Mouse (Mus musculus) neural tube, embryonic 11.5 days (tissue): Measurements from ENCODE around the gene Pde4c. TPM values are rescaled to one million over a fixed set of nuclear protein-coding genes. Genes with fewer than 3 reads are reported as not detected.
A peak's percentile ranks its signal among the peaks of the same experiment; 100 is the strongest.

Experiments
- ATAC-seq: fragments of 200-750 bp; cut with Nextera tagmentation; 2 replicates; pipeline ENCODE4 v1.8.0; 2017; ENCODE audit warnings: moderate number of reproducible peaks, mild to moderate bottlenecking, moderate TSS enrichment, moderate library complexity; ENCODE audit not compliant: insufficient read depth, low FRiP score, low TSS enrichment
- DNase-seq: peaks from one replicate; pipeline ENCODE4 v3.0.0-alpha.2; 2015; ENCODE audit warnings: low spot score
- H3K27ac ChIP-seq: fragments of 300-500 bp; sonication (generic); 2 replicates; pipeline ENCODE4 v1.5.1; 2014; ENCODE audit warnings: low read depth, mild to moderate bottlenecking, low read length
- H3K27me3 ChIP-seq: fragments of 300-500 bp; sonication (generic); 2 replicates; pipeline ENCODE4 v1.6.1; 2014; ENCODE audit warnings: mild to moderate bottlenecking, low read length, mixed read lengths; ENCODE audit not compliant: control insufficient read depth, insufficient read depth
- H3K36me3 ChIP-seq: fragments of 300-500 bp; sonication (generic); 2 replicates; pipeline ENCODE4 v1.6.1; 2014; ENCODE audit warnings: mild to moderate bottlenecking, low read length, moderate library complexity, mixed read lengths; ENCODE audit not compliant: control insufficient read depth, insufficient read depth
- H3K4me1 ChIP-seq: fragments of 300-500 bp; sonication (generic); 2 replicates; pipeline ENCODE4 v1.6.1; 2014; ENCODE audit warnings: low read length, mixed read lengths; ENCODE audit not compliant: control insufficient read depth, insufficient read depth
- H3K4me2 ChIP-seq: fragments of 300-500 bp; sonication (generic); 2 replicates; pipeline ENCODE4 v1.6.1; 2014; ENCODE audit warnings: low read depth, mild to moderate bottlenecking, moderate library complexity
- H3K4me3 ChIP-seq: fragments of 300-500 bp; sonication (generic); 2 replicates; pipeline ENCODE4 v1.5.1; 2014; ENCODE audit warnings: low read depth, low read length
- H3K9ac ChIP-seq: fragments of 300-500 bp; sonication (generic); 2 replicates; pipeline ENCODE4 v1.6.1; 2014; ENCODE audit warnings: mild to moderate bottlenecking, low read length
- H3K9me3 ChIP-seq: fragments of 300-500 bp; sonication (generic); 2 replicates; pipeline ENCODE4 v1.6.1; 2016; ENCODE audit warnings: low read length; ENCODE audit not compliant: control insufficient read depth
- WGBS: fragments of 180-500 bp; shearing (Covaris S2); extraction: QIAGEN DNeasy Blood & Tissue Kit; methylation state at CpG from one replicate; pipeline ENCODE4 v1.1.7; 2014; 5-methylcytosine and 5-hydroxymethylcytosine counted together
- polyA plus RNA-seq: library from polyadenylated mRNA; unstranded; fragments of >200 nt; fragmentation: Nextera tagmentation; extraction: Ambion mirVana; gene quantifications from 2 replicates; pipeline ENCODE4 v1.2.1, GENCODE M21; 2014

The Pde4c gene
- polyA plus RNA-seq, 1 experiment from 2014 or later, result 0.42 TPM

DNA sequence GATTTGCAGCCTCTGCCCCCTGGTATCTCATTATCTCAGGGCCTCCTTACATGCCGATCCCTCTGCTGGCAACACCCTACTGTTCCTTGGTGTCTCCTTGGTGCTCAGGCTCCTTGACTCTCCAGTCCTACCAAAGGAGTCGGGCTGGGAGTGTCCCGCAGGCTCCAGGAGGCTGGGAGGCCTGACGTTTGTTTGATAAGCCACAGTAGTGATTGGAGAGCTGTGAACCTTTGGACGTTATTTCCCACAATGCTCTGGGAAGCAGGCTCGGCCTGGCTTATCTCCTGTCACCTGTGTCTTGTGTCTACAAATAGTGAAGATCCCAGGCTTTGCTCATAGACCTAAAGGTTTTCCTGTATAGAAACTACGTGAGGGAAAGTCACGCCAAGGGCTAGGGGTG lies 40.5 kb downstream of the Pde4c start:
- no peaks in the 10 kb centered on the region for H3K27me3 ChIP-seq
- H3K9ac ChIP-seq, result no peak overlapping the region
- H3K27ac ChIP-seq, result no peak overlapping the region
- DNase-seq, result no peak
- H3K4me3 ChIP-seq, result no peak overlapping the region
- ATAC-seq, result no peak
- no peak overlapping the region for H3K4me2 ChIP-seq
- 88% methylated on average over 8 of the region's 8 CpGs for WGBS
- H3K4me1 ChIP-seq, result peaks cover 19% of the 10 kb centered on the region
- peaks cover 8% of the 10 kb centered on the region for H3K36me3 ChIP-seq
- H3K9me3 ChIP-seq, result no peaks in the 10 kb centered on the region

DNA sequence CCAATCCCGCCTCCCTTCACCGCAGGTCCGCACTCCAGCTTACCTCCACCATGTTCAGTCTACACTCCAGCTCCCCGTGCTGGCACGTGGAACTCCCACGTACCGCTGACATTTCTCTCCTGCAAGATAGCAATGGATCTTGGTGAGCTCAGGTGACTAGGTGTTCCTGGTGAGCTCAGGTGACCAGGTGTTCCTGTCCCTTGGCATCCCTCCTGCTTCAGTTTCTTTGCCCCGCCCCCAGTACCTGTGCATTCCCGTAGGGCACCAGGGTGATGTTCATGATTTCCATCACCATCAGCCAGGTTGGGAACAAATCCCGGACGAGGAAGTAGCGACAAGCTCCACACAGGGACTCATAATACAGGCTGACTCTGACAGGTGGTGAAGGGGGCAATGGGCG lies 41.2 kb downstream of the Pde4c start:
- Histone ChIP-seq H3K27me3 (no peaks in the 10 kb centered on the region), H3K9me3 (no peaks in the 10 kb centered on the region), H3K36me3 (peaks cover 8% of the 10 kb centered on the region), H3K4me1 (peaks cover 19% of the 10 kb centered on the region), H3K9ac (no peak overlapping the region), H3K4me2 (no peak overlapping the region), H3K27ac (no peak overlapping the region), H3K4me3 (no peak overlapping the region)
- ATAC-seq (no peak), DNase-seq (no peak)
- WGBS, result 95% methylated on average over 13 of the region's 13 CpGs

- H3K4me3 ChIP-seq, result no peak overlapping the region
- H3K36me3 ChIP-seq, result peaks cover 13% of the 10 kb centered on the region
- peak overlapping the region; percentile 63 for H3K4me2 ChIP-seq
- H3K9ac ChIP-seq, result no peak overlapping the region
- ATAC-seq, result no peak
- no peaks in the 10 kb centered on the region for H3K9me3 ChIP-seq
- no peak overlapping the region for H3K27ac ChIP-seq
- peaks cover 16% of the 10 kb centered on the region for H3K4me1 ChIP-seq
- 83% methylated on average over 9 of the region's 9 CpGs for WGBS
- H3K27me3 ChIP-seq, result no peaks in the 10 kb centered on the region
- DNase-seq, result no peak
Measured at GRCm38 (mm10) chr8:70765329-70765728, 41.8 kb downstream of the Pde4c start.

GRCm38 (mm10) chr8:70765838-70766570 lies 42.5 kb downstream of the Pde4c start:
- no peaks in the 10 kb centered on the region for H3K9me3 ChIP-seq
- H3K27me3 ChIP-seq, result no peaks in the 10 kb centered on the region
- 3% methylated on average over 34 of the region's 34 CpGs for WGBS
- H3K9ac ChIP-seq, result peak overlapping the region; percentile 50
- H3K4me1 ChIP-seq, result peaks cover 16% of the 10 kb centered on the region
- H3K4me3 ChIP-seq, result peak overlapping the region; percentile 31
- H3K4me2 ChIP-seq, result peak overlapping the region; percentile 63
- DNase-seq, result peak; percentile 42
- ATAC-seq, result no peak
- H3K27ac ChIP-seq, result no peak overlapping the region
- peaks cover 13% of the 10 kb centered on the region for H3K36me3 ChIP-seq

GRCm38 (mm10) chr8:70766571-70767440 lies 43.3 kb downstream of the Pde4c start:
- peak overlapping the region; percentile 50 for H3K9ac ChIP-seq
- peak overlapping the region; percentile 31 for H3K4me3 ChIP-seq
- no peak overlapping the region for H3K27ac ChIP-seq
- ATAC-seq (0 out of 2 replicates have a peak, but pooled peaks have one; percentile 6), DNase-seq (no peak)
- H3K4me1 ChIP-seq, result peaks cover 16% of the 10 kb centered on the region
- H3K36me3 ChIP-seq, result peaks cover 13% of the 10 kb centered on the region
- H3K9me3 ChIP-seq, result no peaks in the 10 kb centered on the region
- peak overlapping the region; percentile 63 for H3K4me2 ChIP-seq
- 9% methylated on average over 21 of the region's 21 CpGs for WGBS
- H3K27me3 ChIP-seq, result no peaks in the 10 kb centered on the region

GRCm38 (mm10) chr8:70767503-70767902 lies 44.0 kb downstream of the Pde4c start:
- Histone ChIP-seq H3K27ac (no peak overlapping the region), H3K36me3 (peaks cover 15% of the 10 kb centered on the region)
- 84% methylated on average over 6 of the region's 6 CpGs for WGBS

GRCm38 (mm10) chr8:70768231-70768776 lies 44.8 kb downstream of the Pde4c start:
- Histone ChIP-seq H3K27ac (no peak overlapping the region), H3K4me2 (no peak overlapping the region), H3K4me3 (no peak overlapping the region), H3K9ac (no peak overlapping the region), H3K4me1 (peaks cover 16% of the 10 kb centered on the region), H3K36me3 (peaks cover 15% of the 10 kb centered on the region), H3K9me3 (no peaks in the 10 kb centered on the region), H3K27me3 (no peaks in the 10 kb centered on the region)
- ATAC-seq, result no peak
- WGBS, result 95% methylated on average over 31 of the region's 32 CpGs
- no peak for DNase-seq

More at GRCm38 (mm10) chr8:70767503-70767902, 44.0 kb downstream of the Pde4c start:
- peaks cover 16% of the 10 kb centered on the region for H3K4me1 ChIP-seq
- H3K9ac ChIP-seq, result no peak overlapping the region
- H3K27me3 ChIP-seq, result no peaks in the 10 kb centered on the region
- H3K4me2 ChIP-seq, result no peak overlapping the region
- ATAC-seq (no peak), DNase-seq (no peak)
- H3K9me3 ChIP-seq, result no peaks in the 10 kb centered on the region
- no peak overlapping the region for H3K4me3 ChIP-seq

DNA sequence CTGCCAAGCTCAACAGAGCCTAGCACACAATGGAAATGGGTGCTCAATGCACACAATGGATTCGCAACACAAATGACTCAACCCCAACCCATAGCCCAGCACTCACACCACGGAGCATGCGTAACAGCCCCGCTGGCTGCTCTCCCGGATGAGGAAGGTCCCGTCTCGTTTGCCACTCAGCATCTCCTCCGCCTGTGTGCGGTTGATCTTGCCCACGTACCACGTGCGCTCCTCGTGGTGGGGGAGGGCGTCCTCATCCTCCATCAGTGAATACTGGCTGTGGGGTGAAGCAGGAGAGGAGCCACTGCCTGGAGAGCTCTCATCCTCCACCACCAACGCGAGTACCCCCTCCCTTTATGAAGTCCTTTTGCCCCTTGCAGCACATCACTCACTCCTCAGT lies 45.4 kb downstream of the Pde4c start:
- Histone ChIP-seq H3K4me1 (peaks cover 16% of the 10 kb centered on the region), H3K4me3 (no peak overlapping the region), H3K4me2 (no peak overlapping the region), H3K27me3 (no peaks in the 10 kb centered on the region), H3K9ac (no peak overlapping the region), H3K9me3 (no peaks in the 10 kb centered on the region), H3K27ac (no peak overlapping the region), H3K36me3 (peaks cover 17% of the 10 kb centered on the region)
- WGBS, result 91% methylated on average over 16 of the region's 16 CpGs
- ATAC-seq, result no peak
- no peak for DNase-seq
